Mouse (Mus musculus) gastrocnemius, postnatal 25 days (tissue): ENCODE measurements around the gene Ltbp1. TPM values are rescaled to one million over a fixed set of nuclear protein-coding genes. Genes with fewer than 3 reads are reported as not detected.

Source experiments
- DNase-seq: peaks from one replicate; pipeline ENCODE4 v3.0.0; 2022
- total RNA-seq, 2 experiments: library from RNA; stranded (reverse); gene quantifications; 1 replicate in 1 of 2; 2 replicates in 1 of 2; pipeline ENCODE4 v1.2.3; 2021

Ltbp1 gene
- total RNA-seq, 2 experiments from 2014 or later: 10.2 to 11.1 TPM

- DNase-seq: no peak
Measured at GRCm38 (mm10) chr17:75360111-75360510, 354.7 kb downstream of the Ltbp1 start.

GRCm38 (mm10) chr17:75366332-75366731 is 361.0 kb downstream of the Ltbp1 start:
- no peak for DNase-seq

GRCm38 (mm10) chr17:75367486-75368155 is 362.3 kb downstream of the Ltbp1 start:
- no peak for DNase-seq

- DNase-seq: no peak
Measured at GRCm38 (mm10) chr17:75368580-75368979, 363.2 kb downstream of the Ltbp1 start.

GRCm38 (mm10) chr17:75369351-75369750 is 364.0 kb downstream of the Ltbp1 start:
- DNase-seq: no peak

- DNase-seq: no peak
Measured at GRCm38 (mm10) chr17:75370120-75370519, 364.8 kb downstream of the Ltbp1 start.

- DNase-seq: no peak
Measured at GRCm38 (mm10) chr17:75371650-75372049, 366.3 kb downstream of the Ltbp1 start.

GRCm38 (mm10) chr17:75372371-75372770 is 367.0 kb downstream of the Ltbp1 start:
- no peak for DNase-seq

GRCm38 (mm10) chr17:75374287-75375024 is 369.1 kb downstream of the Ltbp1 start:
- DNase-seq: no peak

- no peak for DNase-seq
Measured at GRCm38 (mm10) chr17:75378256-75378871, 373.0 kb downstream of the Ltbp1 start.

- no peak for DNase-seq
Measured at GRCm38 (mm10) chr17:75380167-75380566, 374.8 kb downstream of the Ltbp1 start.

GRCm38 (mm10) chr17:75388402-75388801 is 383.0 kb downstream of the Ltbp1 start:
- DNase-seq: no peak

GRCm38 (mm10) chr17:75390142-75390541 is 384.8 kb downstream of the Ltbp1 start:
- no peak for DNase-seq

- no peak for DNase-seq
Measured at GRCm38 (mm10) chr17:75391429-75392192, 386.2 kb downstream of the Ltbp1 start.

GRCm38 (mm10) chr17:75406405-75406804 is 401.0 kb downstream of the Ltbp1 start:
- DNase-seq: no peak

- no peak for DNase-seq
Measured at GRCm38 (mm10) chr17:75416861-75417260, 411.5 kb downstream of the Ltbp1 start.

GRCm38 (mm10) chr17:75434152-75434551 is 428.8 kb downstream of the Ltbp1 start:
- DNase-seq: no peak

- DNase-seq: no peak
Measured at GRCm38 (mm10) chr17:75434871-75435270, 429.5 kb downstream of the Ltbp1 start.

- no peak for DNase-seq
Measured at GRCm38 (mm10) chr17:75435599-75435998, 430.2 kb downstream of the Ltbp1 start, which contains the start of gene Rasgrp3. Gene Rasgrp3, plus strand, starts transcription at chr17:75435896.

- no peak for DNase-seq
Measured at GRCm38 (mm10) chr17:75436095-75436494, 430.7 kb downstream of the Ltbp1 start.

- no peak for DNase-seq
Measured at GRCm38 (mm10) chr17:75436819-75437218, 431.5 kb downstream of the Ltbp1 start.

GRCm38 (mm10) chr17:75437239-75437750 is 431.9 kb downstream of the Ltbp1 start:
- no peak for DNase-seq
